Mouse (Mus musculus): ENCODE measurements around the gene 9330182O14Rik. TPM values are rescaled to one million over a fixed set of nuclear protein-coding genes. Genes with fewer than 3 reads are reported as not detected.

9330182O14Rik gene
- not detected in 2 replicates for total RNA-seq (2023)

GRCm38 (mm10) chr15:40134152-40134792 lies at the start of gene 9330182O14Rik:
Gene 9330182O14Rik, plus strand, starts transcription at chr15:40134365.

